Mouse (Mus musculus) neural tube, embryonic 14.5 days (tissue): Measurements from ENCODE around the gene Peli1. TPM values are rescaled to one million over a fixed set of nuclear protein-coding genes. Genes with fewer than 3 reads are reported as not detected.
"Not testable (repeated sequence)": the region's sequence is repeated elsewhere in the genome, so short reads cannot be mapped to it uniquely, and the experiment has no call there.

Experiments
- ATAC-seq: fragments of 200-750 bp; cut with Nextera tagmentation; 2 replicates; pipeline ENCODE4 v1.8.0; 2017; ENCODE audit warnings: low read depth, mild to moderate bottlenecking, moderate TSS enrichment, moderate library complexity
- H3K27ac ChIP-seq: fragments of 300-500 bp; sonication (generic); 2 replicates; pipeline ENCODE4 v1.5.1; 2014; ENCODE audit warnings: low read depth, mild to moderate bottlenecking, control low read depth, low read length, moderate library complexity, mixed read lengths
- H3K27me3 ChIP-seq: fragments of 300-500 bp; sonication (generic); 2 replicates; pipeline ENCODE4 v1.6.1; 2014; ENCODE audit warnings: low read length; ENCODE audit not compliant: control insufficient read depth, insufficient read depth
- H3K36me3 ChIP-seq: fragments of 300-500 bp; sonication (generic); 2 replicates; pipeline ENCODE4 v1.6.1; 2014; ENCODE audit warnings: low read length, mixed read lengths; ENCODE audit not compliant: control insufficient read depth, insufficient read depth
- H3K4me1 ChIP-seq: fragments of 300-500 bp; sonication (generic); 2 replicates; pipeline ENCODE4 v1.6.1; 2014; ENCODE audit warnings: low read length; ENCODE audit not compliant: control insufficient read depth, insufficient read depth
- H3K4me2 ChIP-seq: fragments of 300-500 bp; sonication (generic); 2 replicates; pipeline ENCODE4 v1.6.1; 2014; ENCODE audit warnings: mild to moderate bottlenecking, low read depth, low read length, control low read depth
- H3K4me3 ChIP-seq: fragments of 300-500 bp; sonication (generic); 2 replicates; pipeline ENCODE4 v1.5.1; 2014; ENCODE audit warnings: low read depth, low read length, control low read depth, mixed read lengths
- H3K9ac ChIP-seq: fragments of 300-500 bp; sonication (generic); replicated peaks from 2 replicates; pipeline ENCODE4 v1.6.1; 2014; ENCODE audit warnings: low read depth, mild to moderate bottlenecking, control low read depth, low read length, mixed read lengths
- H3K9me3 ChIP-seq: fragments of 300-500 bp; sonication (generic); 2 replicates; pipeline ENCODE4 v1.6.1; 2016; ENCODE audit warnings: low read length; ENCODE audit not compliant: control insufficient read depth
- WGBS: fragments of 180-500 bp; shearing (Covaris S2); extraction: QIAGEN DNeasy Blood & Tissue Kit; methylation state at CpG from one replicate; pipeline ENCODE4 v1.1.7; 2014; 5-methylcytosine and 5-hydroxymethylcytosine counted together
- polyA plus RNA-seq: library from polyadenylated mRNA; unstranded; fragments of >200 nt; fragmentation: Nextera tagmentation; extraction: Ambion mirVana; gene quantifications from 2 replicates; pipeline ENCODE4 v1.2.1, GENCODE M21; 2014

Gene Peli1
- polyA plus RNA-seq, 1 experiment from 2014 or later, result 84.6 TPM

GRCm38 (mm10) chr11:21168828-21169607 lies 77.9 kb downstream of the Peli1 start:
- peak; percentile 31; the same call in 1 of the 2 replicates for ATAC-seq
- Histone ChIP-seq H3K4me1 (0 out of 2 replicates have a peak, but pooled peaks cover under 1% of the 10 kb centered on the region), H3K27me3 (no peaks in the 10 kb centered on the region)

GRCm38 (mm10) chr11:21169608-21169860 lies 78.4 kb downstream of the Peli1 start:
- not testable (repeated sequence) for H3K4me2 ChIP-seq, H3K27ac ChIP-seq
- WGBS, result 94% methylated on average over 1 of the region's 1 CpGs

More at GRCm38 (mm10) chr11:21168828-21169607, 77.9 kb downstream of the Peli1 start:
- Histone ChIP-seq H3K36me3 (no peaks in the 10 kb centered on the region), H3K4me2 (no peak overlapping the region), H3K4me3 (no peak overlapping the region), H3K27ac (no peak overlapping the region), H3K9ac (no peak overlapping the region), H3K9me3 (no peaks in the 10 kb centered on the region)
- WGBS, result 37% methylated on average over 6 of the region's 6 CpGs

GRCm38 (mm10) chr11:21172281-21172680 lies 81.2 kb downstream of the Peli1 start:
- no peak overlapping the region for H3K4me3 ChIP-seq
- H3K9me3 ChIP-seq, result no peaks in the 10 kb centered on the region
- no peak overlapping the region for H3K9ac ChIP-seq
- H3K4me1 ChIP-seq, result no peaks in the 10 kb centered on the region
- no peaks in the 10 kb centered on the region for H3K36me3 ChIP-seq
- no peaks in the 10 kb centered on the region for H3K27me3 ChIP-seq
- H3K4me2 ChIP-seq, result no peak overlapping the region
- H3K27ac ChIP-seq, result no peak overlapping the region
- ATAC-seq, result no peak
- WGBS, result 95% methylated on average over 3 of the region's 3 CpGs

More at GRCm38 (mm10) chr11:21169608-21169860, 78.4 kb downstream of the Peli1 start:
- not testable (repeated sequence) for H3K9ac ChIP-seq, H3K4me1 ChIP-seq, H3K36me3 ChIP-seq, H3K4me3 ChIP-seq, ATAC-seq, H3K9me3 ChIP-seq, H3K27me3 ChIP-seq

- ATAC-seq, result no peak
Measured at GRCm38 (mm10) chr11:21173926-21174325, 82.8 kb downstream of the Peli1 start.

GRCm38 (mm10) chr11:21174396-21174795 lies 83.3 kb downstream of the Peli1 start:
- no peaks in the 10 kb centered on the region for H3K4me1 ChIP-seq
- H3K4me3 ChIP-seq, result no peak overlapping the region
- no peaks in the 10 kb centered on the region for H3K36me3 ChIP-seq
- H3K27ac ChIP-seq, result no peak overlapping the region
- H3K27me3 ChIP-seq, result no peaks in the 10 kb centered on the region
- no peak for ATAC-seq
- WGBS, result 72% methylated on average over 5 of the region's 5 CpGs
- no peak overlapping the region for H3K9ac ChIP-seq
- no peaks in the 10 kb centered on the region for H3K9me3 ChIP-seq
- H3K4me2 ChIP-seq, result no peak overlapping the region

More at GRCm38 (mm10) chr11:21173926-21174325, 82.8 kb downstream of the Peli1 start:
- Histone ChIP-seq H3K9me3 (no peaks in the 10 kb centered on the region), H3K27me3 (no peaks in the 10 kb centered on the region), H3K4me3 (no peak overlapping the region), H3K9ac (no peak overlapping the region), H3K4me1 (no peaks in the 10 kb centered on the region), H3K4me2 (no peak overlapping the region), H3K36me3 (no peaks in the 10 kb centered on the region), H3K27ac (no peak overlapping the region)
- WGBS, result 96% methylated on average over 6 of the region's 6 CpGs

GRCm38 (mm10) chr11:21175063-21175462 lies 84.0 kb downstream of the Peli1 start:
- Histone ChIP-seq H3K9me3 (no peaks in the 10 kb centered on the region), H3K4me3 (no peak overlapping the region), H3K36me3 (no peaks in the 10 kb centered on the region), H3K27ac (no peak overlapping the region), H3K4me2 (no peak overlapping the region), H3K4me1 (no peaks in the 10 kb centered on the region), H3K9ac (no peak overlapping the region), H3K27me3 (no peaks in the 10 kb centered on the region)
- 78% methylated on average over 7 of the region's 7 CpGs for WGBS
- no peak for ATAC-seq

GRCm38 (mm10) chr11:21176491-21176890 lies 85.4 kb downstream of the Peli1 start:
- no peak overlapping the region for H3K4me2 ChIP-seq
- H3K27me3 ChIP-seq, result no peaks in the 10 kb centered on the region
- H3K9me3 ChIP-seq, result no peaks in the 10 kb centered on the region
- ATAC-seq, result no peak
- no peak overlapping the region for H3K9ac ChIP-seq
- no peaks in the 10 kb centered on the region for H3K4me1 ChIP-seq
- H3K27ac ChIP-seq, result no peak overlapping the region
- no peaks in the 10 kb centered on the region for H3K36me3 ChIP-seq
- H3K4me3 ChIP-seq, result no peak overlapping the region

GRCm38 (mm10) chr11:21178343-21178742 lies 87.3 kb downstream of the Peli1 start:
- no peak for ATAC-seq
- Histone ChIP-seq H3K9ac (no peak overlapping the region), H3K27me3 (no peaks in the 10 kb centered on the region), H3K9me3 (no peaks in the 10 kb centered on the region), H3K4me3 (no peak overlapping the region), H3K4me1 (no peaks in the 10 kb centered on the region), H3K36me3 (no peaks in the 10 kb centered on the region), H3K4me2 (no peak overlapping the region), H3K27ac (no peak overlapping the region)
- 65% methylated on average over 4 of the region's 4 CpGs for WGBS

- Histone ChIP-seq H3K4me3 (no peak overlapping the region), H3K9me3 (no peaks in the 10 kb centered on the region), H3K9ac (no peak overlapping the region), H3K27me3 (no peaks in the 10 kb centered on the region), H3K4me2 (no peak overlapping the region), H3K27ac (no peak overlapping the region), H3K36me3 (no peaks in the 10 kb centered on the region), H3K4me1 (no peaks in the 10 kb centered on the region)
- no peak for ATAC-seq
- 95% methylated on average over 8 of the region's 8 CpGs for WGBS
Measured at GRCm38 (mm10) chr11:21178998-21179645, 88.0 kb downstream of the Peli1 start.
